Mouse (Mus musculus) intestine, embryonic 15.5 days (tissue): ENCODE results near the gene Syt7. TPM values are rescaled to one million over a fixed set of nuclear protein-coding genes. Genes with fewer than 3 reads are reported as not detected.
A peak's percentile ranks its signal among the peaks of the same experiment; 100 is the strongest.

Experiments used
- ATAC-seq: fragments of 200-750 bp; cut with Nextera tagmentation; 2 replicates; pipeline ENCODE4 v1.8.0; 2017; ENCODE audit warnings: moderate TSS enrichment, moderate library complexity
- H3K27ac ChIP-seq: fragments of 300-500 bp; sonication (generic); 2 replicates; pipeline ENCODE4 v1.5.1; 2015; ENCODE audit warnings: mild to moderate bottlenecking, inconsistent platforms
- H3K27me3 ChIP-seq: fragments of 300-500 bp; sonication (generic); replicated peaks from 2 replicates; pipeline ENCODE4 v1.6.1; 2015; ENCODE audit warnings: inconsistent platforms
- H3K36me3 ChIP-seq: fragments of 300-500 bp; sonication (generic); 2 replicates; pipeline ENCODE4 v1.6.1; 2015; ENCODE audit warnings: inconsistent platforms
- H3K4me1 ChIP-seq: fragments of 300-500 bp; sonication (generic); replicated peaks from 2 replicates; pipeline ENCODE4 v1.6.1; 2015; ENCODE audit warnings: inconsistent platforms
- H3K4me2 ChIP-seq: fragments of 300-500 bp; sonication (generic); replicated peaks from 2 replicates; pipeline ENCODE4 v1.6.1; 2015; ENCODE audit warnings: mild to moderate bottlenecking, inconsistent platforms
- H3K4me3 ChIP-seq: fragments of 300-500 bp; sonication (generic); replicated peaks from 2 replicates; pipeline ENCODE4 v1.5.1; 2015; ENCODE audit warnings: inconsistent platforms
- H3K9ac ChIP-seq: fragments of 300-500 bp; sonication (generic); 2 replicates; pipeline ENCODE4 v1.6.1; 2015; ENCODE audit warnings: inconsistent platforms
- H3K9me3 ChIP-seq: fragments of 300-500 bp; sonication (generic); 2 replicates; pipeline ENCODE4 v1.6.1; 2016; ENCODE audit warnings: inconsistent platforms
- WGBS: fragments of 180-500 bp; shearing (Covaris S2); methylation state at CpG from one replicate; pipeline ENCODE4 v1.1.7; 2015; 5-methylcytosine and 5-hydroxymethylcytosine counted together
- polyA plus RNA-seq: library from polyadenylated mRNA; unstranded; fragments of >200 nt; fragmentation: Nextera tagmentation; extraction: Ambion mirVana; gene quantifications from 2 replicates; pipeline ENCODE4 v1.2.1, GENCODE M21; 2015

Syt7 gene
- polyA plus RNA-seq, 1 experiment from 2014 or later: 1.7 TPM

DNA sequence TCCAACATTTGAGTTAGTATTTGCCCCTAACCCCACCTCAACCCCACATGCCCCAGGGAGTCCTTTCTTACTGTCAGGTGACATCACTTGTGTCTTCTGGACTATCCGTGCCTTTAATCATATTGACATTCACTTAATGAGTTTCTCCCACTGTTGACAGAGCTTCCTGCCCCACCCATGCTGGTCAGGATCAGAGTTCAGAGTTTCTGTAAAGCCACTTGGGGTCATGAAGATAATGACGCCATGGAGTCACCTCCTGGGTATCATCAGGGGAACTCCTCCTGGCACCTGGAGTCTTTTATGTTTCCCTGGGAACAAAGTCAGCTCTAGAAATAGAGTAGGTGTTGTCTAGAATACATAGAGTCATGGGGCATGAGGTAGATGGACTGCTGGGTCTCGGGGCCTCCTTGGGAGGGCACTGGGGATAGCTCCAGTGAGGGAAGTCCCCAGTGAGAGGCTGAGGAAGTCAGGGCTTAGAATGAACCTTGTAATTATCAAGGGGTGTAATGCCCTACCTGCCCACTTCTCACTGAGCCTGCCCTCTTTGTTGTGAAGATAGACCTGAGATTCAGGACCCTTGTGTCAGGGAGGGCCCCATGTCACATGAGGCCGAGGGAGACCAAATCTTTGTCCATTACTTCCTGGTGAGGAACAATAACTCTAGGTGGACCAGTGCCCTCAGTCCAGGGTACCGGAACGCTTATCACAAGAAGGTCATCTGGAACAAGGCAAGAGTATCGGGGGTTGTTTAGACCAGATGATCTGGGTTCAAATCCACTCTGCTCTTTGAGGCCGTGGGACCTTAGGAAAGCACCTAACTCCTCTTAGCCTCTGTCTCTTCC, 29.6 kb upstream of the Syt7 start:
- H3K4me3 ChIP-seq: no peak overlapping the region
- no peaks in the 10 kb centered on the region for H3K36me3 ChIP-seq
- peak; percentile 76 for ATAC-seq

DNA sequence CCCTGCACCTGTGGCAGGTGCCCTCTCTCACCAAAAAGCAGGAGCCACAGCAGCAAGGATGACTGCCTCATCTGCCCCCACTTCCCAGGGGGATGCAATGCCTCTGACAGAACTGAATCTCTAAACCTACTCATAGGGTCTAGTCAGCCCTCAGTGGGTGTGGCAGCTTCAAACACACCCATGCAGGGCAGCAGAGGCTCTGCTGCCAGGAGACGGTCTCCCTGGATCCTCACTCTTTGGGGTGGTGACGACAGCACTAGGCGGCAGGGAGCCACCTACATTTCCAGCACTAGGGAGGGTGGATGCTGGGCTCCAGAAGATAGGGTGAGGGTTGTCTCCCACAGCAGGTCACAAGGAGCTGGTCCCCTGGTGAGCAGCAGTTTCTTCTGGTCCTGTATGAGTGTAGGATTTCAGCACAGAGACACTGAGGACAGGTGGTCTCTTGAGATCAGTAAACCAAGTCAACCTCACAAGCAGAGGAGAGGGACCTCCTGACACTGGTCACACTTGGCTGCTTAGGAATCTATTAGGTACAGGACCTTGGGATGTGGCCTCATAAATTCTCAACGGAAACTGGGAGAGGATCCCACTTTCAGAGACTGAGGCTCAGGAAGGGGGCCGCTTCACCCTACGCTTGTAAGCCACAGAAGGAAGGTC, 26.3 kb upstream of the Syt7 start:
- Histone ChIP-seq H3K27ac (no peak overlapping the region), H3K36me3 (no peaks in the 10 kb centered on the region), H3K4me3 (no peak overlapping the region), H3K4me2 (no peak overlapping the region), H3K4me1 (0 out of 2 replicates have a peak, but pooled peaks cover 4% of the 10 kb centered on the region), H3K27me3 (no peaks in the 10 kb centered on the region; the same call in 1 of the 2 replicates), H3K9ac (no peak overlapping the region), H3K9me3 (no peaks in the 10 kb centered on the region)
- WGBS: 64% methylated on average over 6 of the region's 6 CpGs
- ATAC-seq: no peak

More for the DNA sequence above, 29.6 kb upstream of the Syt7 start:
- H3K27ac ChIP-seq: no peak overlapping the region
- H3K9me3 ChIP-seq: no peaks in the 10 kb centered on the region
- H3K4me2 ChIP-seq: no peak overlapping the region
- no peaks in the 10 kb centered on the region; the same call in 1 of the 2 replicates for H3K27me3 ChIP-seq
- WGBS: 66% methylated on average over 8 of the region's 8 CpGs
- H3K4me1 ChIP-seq: 0 out of 2 replicates have a peak, but pooled peaks cover 4% of the 10 kb centered on the region
- H3K9ac ChIP-seq: no peak overlapping the region

DNA sequence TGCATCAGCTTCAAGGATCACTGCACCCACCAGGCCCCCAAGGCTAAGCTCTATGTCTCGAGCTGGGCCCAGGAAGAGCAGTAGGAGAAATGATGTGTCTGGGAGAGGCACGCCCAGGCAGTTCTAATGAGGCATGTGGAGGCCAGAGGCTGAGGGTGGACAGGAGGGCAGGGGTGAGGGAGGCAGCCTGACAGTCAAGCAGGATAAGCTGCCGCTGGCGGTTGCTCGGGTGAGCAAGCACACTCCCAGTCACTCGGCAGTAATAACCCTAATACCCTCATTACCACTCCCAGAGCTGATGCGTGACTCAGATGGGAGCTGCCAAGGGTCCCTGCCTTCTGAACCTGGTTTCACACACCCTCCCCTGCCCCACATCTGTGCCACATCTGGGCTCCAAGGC, 25.0 kb upstream of the Syt7 start:
- H3K9me3 ChIP-seq: no peaks in the 10 kb centered on the region
- no peak overlapping the region for H3K4me2 ChIP-seq
- no peaks in the 10 kb centered on the region for H3K36me3 ChIP-seq
- H3K27me3 ChIP-seq: no peaks in the 10 kb centered on the region; the same call in 1 of the 2 replicates
- H3K4me1 ChIP-seq: 0 out of 2 replicates have a peak, but pooled peaks cover 4% of the 10 kb centered on the region
- no peak overlapping the region for H3K9ac ChIP-seq
- H3K27ac ChIP-seq: no peak overlapping the region
- 20% methylated on average over 7 of the region's 7 CpGs for WGBS
- peak; percentile 59; the same call in 1 of the 2 replicates for ATAC-seq
- no peak overlapping the region for H3K4me3 ChIP-seq

DNA sequence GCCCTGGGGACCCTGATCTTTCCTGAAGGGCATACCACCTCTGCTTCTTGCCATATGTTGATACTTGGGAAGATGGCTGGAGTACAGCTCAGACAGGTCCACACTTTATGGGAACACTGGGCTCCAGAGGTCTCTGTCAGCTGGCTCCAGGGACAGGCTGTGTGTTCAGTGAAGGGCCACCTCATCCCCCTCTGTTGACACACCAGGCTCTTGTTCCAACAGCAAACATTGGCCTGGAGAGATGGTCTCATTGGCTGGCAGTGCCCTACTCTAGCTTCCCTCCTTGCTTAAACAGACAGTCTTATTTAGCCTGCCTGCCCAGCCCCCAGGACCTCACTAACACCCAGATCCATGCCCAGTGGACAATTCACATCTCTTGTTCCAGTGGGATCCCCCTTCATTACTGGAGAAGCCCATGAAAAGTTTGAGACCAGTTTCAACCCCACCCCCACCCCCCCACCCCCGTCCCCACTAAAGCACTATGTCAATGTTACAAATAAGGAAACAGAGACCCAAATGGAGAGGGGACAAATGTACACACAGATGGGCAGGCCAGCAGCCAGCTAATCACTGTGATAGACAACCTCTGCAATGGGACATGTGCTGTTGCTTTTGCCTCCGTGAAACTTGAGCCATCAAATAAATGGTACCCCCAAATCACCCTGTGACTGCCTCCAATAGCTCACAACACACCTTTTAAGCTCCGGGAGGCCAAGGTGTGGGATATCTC, 22.6 kb upstream of the Syt7 start:
- H3K4me2 ChIP-seq: no peak overlapping the region
- no peak overlapping the region for H3K9ac ChIP-seq
- no peaks in the 10 kb centered on the region for H3K27me3 ChIP-seq
- WGBS: 51% methylated on average over 3 of the region's 3 CpGs
- H3K9me3 ChIP-seq: no peaks in the 10 kb centered on the region
- H3K4me3 ChIP-seq: no peak overlapping the region
- H3K4me1 ChIP-seq: 0 out of 2 replicates have a peak, but pooled peaks cover 4% of the 10 kb centered on the region
- no peaks in the 10 kb centered on the region for H3K36me3 ChIP-seq
- 0 out of 2 replicates have a peak, but pooled peaks have one; percentile 41 for ATAC-seq
- H3K27ac ChIP-seq: no peak overlapping the region

DNA sequence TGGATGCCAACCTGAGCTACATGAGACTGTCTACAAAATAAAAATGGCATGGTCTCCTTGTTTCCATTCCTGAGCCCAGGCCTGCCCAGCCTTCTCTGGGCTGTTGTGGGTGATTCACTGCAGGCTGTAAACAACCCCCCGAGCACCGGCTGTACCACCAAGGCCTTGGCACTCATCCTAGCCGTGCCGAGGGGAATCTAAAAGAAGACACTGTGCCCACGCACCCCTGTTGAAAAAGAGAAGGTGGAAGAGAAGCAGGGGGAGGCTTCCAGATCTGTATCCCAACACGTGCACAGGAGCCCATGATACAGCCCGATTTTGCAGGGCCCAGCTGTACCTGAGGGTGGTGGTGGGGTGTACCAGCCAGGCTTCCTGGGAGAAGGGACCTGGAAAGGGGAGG, 21.1 kb upstream of the Syt7 start:
- Histone ChIP-seq H3K9ac (no peak overlapping the region), H3K36me3 (no peaks in the 10 kb centered on the region), H3K4me1 (0 out of 2 replicates have a peak, but pooled peaks cover 4% of the 10 kb centered on the region), H3K9me3 (no peaks in the 10 kb centered on the region), H3K27me3 (no peaks in the 10 kb centered on the region), H3K4me2 (no peak overlapping the region), H3K4me3 (no peak overlapping the region), H3K27ac (no peak overlapping the region)
- 96% methylated on average over 7 of the region's 7 CpGs for WGBS
- no peak for ATAC-seq

DNA sequence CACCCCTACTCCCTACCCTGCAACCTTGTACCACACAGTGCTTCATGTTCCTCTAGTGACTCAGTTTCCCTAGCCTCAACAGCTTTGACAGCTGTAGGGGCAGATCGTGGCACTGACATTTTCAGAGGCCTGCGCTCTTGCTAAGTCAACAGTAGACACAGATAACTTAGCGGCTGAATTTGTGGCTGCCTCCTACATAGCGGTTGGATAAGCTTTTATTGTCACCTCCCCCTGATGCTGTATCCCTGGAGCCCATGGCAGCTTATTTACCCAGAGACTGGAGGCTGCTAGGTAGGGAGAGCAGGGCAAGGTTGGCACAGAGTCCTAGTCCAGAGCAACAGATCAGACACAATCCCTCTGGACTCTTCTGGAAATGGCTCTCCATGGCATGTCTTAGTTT, 19.0 kb upstream of the Syt7 start:
- no peaks in the 10 kb centered on the region for H3K27me3 ChIP-seq
- H3K36me3 ChIP-seq: no peaks in the 10 kb centered on the region
- H3K27ac ChIP-seq: no peak overlapping the region
- no peak overlapping the region for H3K4me2 ChIP-seq
- no peak overlapping the region for H3K4me3 ChIP-seq
- H3K9me3 ChIP-seq: no peaks in the 10 kb centered on the region
- 68% methylated on average over 4 of the region's 4 CpGs for WGBS
- ATAC-seq: no peak
- H3K9ac ChIP-seq: no peak overlapping the region
- H3K4me1 ChIP-seq: no peaks in the 10 kb centered on the region

DNA sequence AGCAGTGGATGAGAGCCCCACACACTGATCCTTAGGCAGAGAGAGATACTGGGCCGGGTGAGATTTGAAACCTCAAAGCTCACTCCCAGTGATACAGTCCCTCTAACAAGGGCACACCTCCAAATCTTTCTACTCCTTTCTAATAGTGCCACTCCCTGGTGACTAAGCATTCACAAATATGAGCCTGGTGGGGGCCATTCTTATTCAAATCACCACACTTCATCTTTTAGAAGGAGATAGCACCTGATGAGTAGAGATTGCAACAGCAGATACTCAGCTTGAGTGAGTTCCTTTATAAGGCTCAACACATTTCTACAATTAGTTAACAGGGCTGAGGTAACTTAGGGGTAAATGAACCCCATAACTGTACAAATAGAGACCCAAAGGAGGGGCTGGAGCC, 15.7 kb upstream of the Syt7 start:
- 0 out of 2 replicates have a peak, but pooled peaks cover 4% of the 10 kb centered on the region for H3K4me1 ChIP-seq
- H3K4me2 ChIP-seq: no peak overlapping the region
- no peak overlapping the region for H3K27ac ChIP-seq
- no peaks in the 10 kb centered on the region for H3K9me3 ChIP-seq
- H3K27me3 ChIP-seq: 0 out of 2 replicates have a peak, but pooled peaks cover 3% of the 10 kb centered on the region
- no peak for ATAC-seq
- no peaks in the 10 kb centered on the region for H3K36me3 ChIP-seq
- H3K9ac ChIP-seq: no peak overlapping the region
- WGBS: 60% methylated on average over 1 of the region's 1 CpGs
- no peak overlapping the region for H3K4me3 ChIP-seq

DNA sequence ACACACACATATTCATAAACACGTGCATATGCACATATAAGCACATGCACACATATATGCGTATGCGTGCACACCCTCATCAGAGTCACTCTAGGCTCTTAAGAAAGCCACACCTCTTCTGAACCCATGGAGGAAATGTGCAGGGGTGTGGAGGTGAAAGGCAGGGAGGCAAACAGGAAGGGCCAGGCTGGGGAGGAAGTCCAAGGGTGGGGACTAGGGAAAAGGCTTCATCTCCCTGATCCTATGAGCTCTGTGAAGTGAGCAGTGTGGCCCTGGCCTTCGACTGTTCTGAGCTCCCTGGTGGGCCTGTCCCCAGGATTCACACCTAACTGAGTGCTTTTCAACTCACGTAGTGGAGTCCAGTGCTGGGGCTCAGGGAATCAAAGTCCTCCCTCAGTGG, 13.6 kb upstream of the Syt7 start:
- 0 out of 2 replicates have a peak, but pooled peaks cover 4% of the 10 kb centered on the region for H3K4me1 ChIP-seq
- no peak overlapping the region for H3K27ac ChIP-seq
- H3K27me3 ChIP-seq: 0 out of 2 replicates have a peak, but pooled peaks cover 3% of the 10 kb centered on the region
- no peak overlapping the region for H3K4me2 ChIP-seq
- H3K9me3 ChIP-seq: no peaks in the 10 kb centered on the region
- no peak overlapping the region for H3K4me3 ChIP-seq
- 53% methylated on average over 5 of the region's 5 CpGs for WGBS
- H3K36me3 ChIP-seq: no peaks in the 10 kb centered on the region
- peak; percentile 75 for ATAC-seq
- no peak overlapping the region for H3K9ac ChIP-seq

DNA sequence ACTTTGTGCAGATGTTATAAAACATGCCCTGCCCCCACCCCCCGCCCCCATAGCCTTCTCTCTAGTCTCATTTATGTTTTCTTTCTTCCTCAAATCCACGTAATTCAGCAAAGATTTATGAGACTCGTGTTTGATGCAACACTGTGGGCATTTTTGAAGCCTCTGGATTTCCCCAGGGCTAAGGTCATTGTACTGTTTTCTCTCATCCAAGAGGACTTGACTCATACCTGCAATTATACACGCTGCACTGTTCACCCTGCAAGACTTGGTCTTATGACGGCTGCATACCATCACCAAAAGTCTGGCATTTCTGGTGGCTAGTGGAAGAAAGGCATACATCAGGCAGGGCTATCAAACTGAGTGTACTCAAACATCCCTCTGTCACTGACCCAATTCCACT, 8.9 kb upstream of the Syt7 start:
- Histone ChIP-seq H3K4me1 (0 out of 2 replicates have a peak, but pooled peaks cover 4% of the 10 kb centered on the region), H3K27me3 (peaks cover 14% of the 10 kb centered on the region), H3K36me3 (no peaks in the 10 kb centered on the region), H3K9me3 (no peaks in the 10 kb centered on the region), H3K4me2 (no peak overlapping the region), H3K9ac (no peak overlapping the region), H3K4me3 (no peak overlapping the region), H3K27ac (no peak overlapping the region)
- ATAC-seq: 0 out of 2 replicates have a peak, but pooled peaks have one; percentile 36
- 43% methylated on average over 5 of the region's 5 CpGs for WGBS

DNA sequence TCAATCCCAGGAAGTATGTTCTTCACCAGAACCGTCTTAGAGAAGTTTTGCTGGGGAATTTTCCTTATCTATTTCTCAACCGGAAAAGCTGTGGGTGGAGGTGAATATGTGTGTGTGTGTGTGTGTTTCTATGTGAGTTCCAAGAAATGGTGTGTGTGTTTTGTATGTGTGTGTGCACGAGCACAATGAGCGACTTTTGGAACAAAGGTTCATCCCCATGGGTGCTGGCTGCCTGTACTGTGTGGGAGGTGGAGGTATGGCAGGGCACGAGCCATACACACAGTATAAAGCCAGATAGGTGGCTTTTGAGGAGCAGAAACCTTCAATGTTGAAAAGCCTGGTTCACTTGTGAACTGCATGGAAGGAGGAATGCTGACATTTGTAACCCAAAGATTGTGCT, 1.2 kb upstream of the Syt7 start:
- 64% methylated on average over 5 of the region's 5 CpGs for WGBS
- no peaks in the 10 kb centered on the region for H3K36me3 ChIP-seq
- no peak for ATAC-seq

DNA sequence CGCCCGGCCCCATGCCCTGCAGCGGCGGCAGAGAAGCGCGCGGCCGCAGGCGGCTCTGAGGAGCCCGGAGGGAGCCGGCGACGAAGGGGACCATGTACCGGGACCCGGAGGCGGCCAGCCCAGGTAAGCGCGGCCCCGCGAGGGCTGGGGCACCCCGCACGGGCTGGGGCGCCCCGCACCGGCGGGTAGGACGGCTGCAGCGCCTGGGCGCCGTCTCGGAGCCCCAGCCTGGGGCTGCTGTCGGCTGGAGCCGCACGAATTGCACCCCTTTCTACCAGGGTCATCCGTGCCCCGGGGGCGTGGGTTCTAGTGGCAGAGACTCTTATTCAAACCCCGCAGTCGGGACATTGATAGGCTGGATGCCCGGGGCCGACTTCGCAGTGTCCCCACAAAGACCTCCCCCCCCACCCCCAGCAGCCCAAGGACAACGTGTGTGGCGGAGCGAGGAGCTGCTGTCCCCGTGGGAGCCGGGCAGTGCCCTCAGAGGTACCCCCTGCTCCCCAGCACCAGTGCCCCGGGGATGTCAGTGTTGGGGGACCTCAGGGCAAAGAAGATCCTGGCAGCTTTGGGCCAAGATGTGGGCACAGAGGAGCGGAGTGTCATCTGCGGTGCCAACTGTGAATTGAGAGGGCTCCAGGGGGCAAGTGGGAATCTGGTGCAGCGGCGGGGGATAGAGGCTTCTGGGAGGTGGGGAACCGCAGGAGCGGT, 655 bp downstream of the Syt7 start:
- Histone ChIP-seq H3K4me3 (peak overlapping the region; percentile 61), H3K4me2 (peak overlapping the region; percentile 94), H3K36me3 (no peaks in the 10 kb centered on the region), H3K4me1 (peaks cover 12% of the 10 kb centered on the region; the same call in 1 of the 2 replicates), H3K27me3 (peaks cover 18% of the 10 kb centered on the region), H3K9me3 (no peaks in the 10 kb centered on the region), H3K27ac (no peak overlapping the region), H3K9ac (peak overlapping the region; percentile 62)
- peak; percentile 72 for ATAC-seq
- under 1% methylated on average over 54 of the region's 54 CpGs for WGBS

More for the DNA sequence above, 1.2 kb upstream of the Syt7 start:
- Histone ChIP-seq H3K4me3 (no peak overlapping the region), H3K27me3 (peaks cover 22% of the 10 kb centered on the region), H3K4me1 (peaks cover 12% of the 10 kb centered on the region; the same call in 1 of the 2 replicates), H3K4me2 (no peak overlapping the region), H3K27ac (no peak overlapping the region), H3K9me3 (no peaks in the 10 kb centered on the region), H3K9ac (no peak overlapping the region)
